Mouse (Mus musculus) midbrain, embryonic 11.5 days (tissue): Measurements from ENCODE around the gene Trim14. TPM values are rescaled to one million over a fixed set of nuclear protein-coding genes. Genes with fewer than 3 reads are reported as not detected.

ENCODE experiments used
- ATAC-seq: fragments of 200-750 bp; cut with Nextera tagmentation; 2 replicates; pipeline ENCODE4 v1.8.0; 2017; ENCODE audit warnings: moderate TSS enrichment, moderate library complexity; ENCODE audit not compliant: low FRiP score
- DNase-seq: peaks from one replicate; pipeline ENCODE4 v3.0.0; 2015; ENCODE audit warnings: low spot score; ENCODE audit errors: missing footprints
- H3K27ac ChIP-seq: fragments of 300-500 bp; sonication (generic); 2 replicates; pipeline ENCODE4 v1.5.1; 2014; ENCODE audit warnings: low read depth, low read length
- H3K27me3 ChIP-seq: fragments of 300-500 bp; sonication (generic); 2 replicates; pipeline ENCODE4 v1.6.1; 2014; ENCODE audit warnings: mild to moderate bottlenecking, low read length, moderate library complexity, mixed read lengths; ENCODE audit not compliant: control insufficient read depth, insufficient read depth
- H3K36me3 ChIP-seq: fragments of 300-500 bp; sonication (generic); 2 replicates; pipeline ENCODE4 v1.6.1; 2014; ENCODE audit warnings: mild to moderate bottlenecking, low read length, moderate library complexity, mixed read lengths; ENCODE audit not compliant: control insufficient read depth, insufficient read depth
- H3K4me1 ChIP-seq: fragments of 300-500 bp; sonication (generic); 2 replicates; pipeline ENCODE4 v1.6.1; 2014; ENCODE audit warnings: low read length; ENCODE audit not compliant: control insufficient read depth, insufficient read depth
- H3K4me2 ChIP-seq: fragments of 300-500 bp; sonication (generic); 2 replicates; pipeline ENCODE4 v1.6.1; 2014; ENCODE audit warnings: mild to moderate bottlenecking, moderate library complexity
- H3K4me3 ChIP-seq: fragments of 300-500 bp; sonication (generic); 2 replicates; pipeline ENCODE4 v1.5.1; 2014; ENCODE audit warnings: low read depth, low read length
- H3K9ac ChIP-seq: fragments of 300-500 bp; sonication (generic); 2 replicates; pipeline ENCODE4 v1.6.1; 2014; ENCODE audit warnings: low read length
- H3K9me3 ChIP-seq: fragments of 300-500 bp; sonication (generic); 2 replicates; pipeline ENCODE4 v1.6.1; 2016; ENCODE audit warnings: low read length; ENCODE audit not compliant: control insufficient read depth
- WGBS: fragments of 180-500 bp; shearing (Covaris S2); extraction: QIAGEN DNeasy Blood & Tissue Kit; methylation state at CpG from one replicate; pipeline ENCODE4 v1.1.7; 2014; 5-methylcytosine and 5-hydroxymethylcytosine counted together
- polyA plus RNA-seq: library from polyadenylated mRNA; unstranded; fragments of >200 nt; fragmentation: Nextera tagmentation; extraction: Ambion mirVana; gene quantifications from 2 replicates; pipeline ENCODE4 v1.2.1, GENCODE M21; 2014

The Trim14 gene
- polyA plus RNA-seq, 1 experiment from 2014 or later = 0.46 TPM

- 89% methylated on average over 3 of the region's 3 CpGs for WGBS
Measured at GRCm38 (mm10) chr4:46526226-46526625, 9.7 kb downstream of the Trim14 start.

GRCm38 (mm10) chr4:46523324-46523723 lies 12.6 kb downstream of the Trim14 start:
- Histone ChIP-seq H3K9me3 (no peaks in the 10 kb centered on the region), H3K36me3 (no peaks in the 10 kb centered on the region), H3K27ac (no peak overlapping the region), H3K4me1 (no peaks in the 10 kb centered on the region), H3K9ac (no peak overlapping the region), H3K4me2 (no peak overlapping the region), H3K4me3 (no peak overlapping the region), H3K27me3 (no peaks in the 10 kb centered on the region)
- WGBS = 86% methylated on average over 4 of the region's 4 CpGs
- ATAC-seq (no peak), DNase-seq (no peak)

More at GRCm38 (mm10) chr4:46526226-46526625, 9.7 kb downstream of the Trim14 start:
- DNase-seq = no peak
- Histone ChIP-seq H3K9ac (no peak overlapping the region), H3K36me3 (no peaks in the 10 kb centered on the region), H3K9me3 (no peaks in the 10 kb centered on the region), H3K27ac (no peak overlapping the region), H3K4me1 (no peaks in the 10 kb centered on the region), H3K4me2 (no peak overlapping the region), H3K27me3 (no peaks in the 10 kb centered on the region), H3K4me3 (no peak overlapping the region)
- no peak for ATAC-seq

- DNase-seq (no peak), ATAC-seq (no peak)
- Histone ChIP-seq H3K36me3 (no peaks in the 10 kb centered on the region), H3K9ac (no peak overlapping the region), H3K4me1 (no peaks in the 10 kb centered on the region), H3K27me3 (no peaks in the 10 kb centered on the region), H3K4me3 (no peak overlapping the region), H3K4me2 (no peak overlapping the region), H3K27ac (no peak overlapping the region), H3K9me3 (no peaks in the 10 kb centered on the region)
- WGBS = 83% methylated on average over 10 of the region's 10 CpGs
Measured at GRCm38 (mm10) chr4:46521457-46521856, 14.5 kb downstream of the Trim14 start.

- H3K36me3 ChIP-seq = no peaks in the 10 kb centered on the region
- no peaks in the 10 kb centered on the region for H3K27me3 ChIP-seq
- DNase-seq (no peak), ATAC-seq (no peak)
- H3K9me3 ChIP-seq = no peaks in the 10 kb centered on the region
- WGBS = 88% methylated on average over 2 of the region's 2 CpGs
- H3K9ac ChIP-seq = no peak overlapping the region
- no peaks in the 10 kb centered on the region for H3K4me1 ChIP-seq
- no peak overlapping the region for H3K4me3 ChIP-seq
- H3K27ac ChIP-seq = no peak overlapping the region
- H3K4me2 ChIP-seq = no peak overlapping the region
Measured at GRCm38 (mm10) chr4:46520491-46520890, 15.4 kb downstream of the Trim14 start.

GRCm38 (mm10) chr4:46507736-46508460 lies 28.0 kb downstream of the Trim14 start:
- WGBS = 12% methylated on average over 16 of the region's 16 CpGs

GRCm38 (mm10) chr4:46506801-46507610 lies 28.9 kb downstream of the Trim14 start:
- DNase-seq (peak; percentile 99), ATAC-seq (peak; percentile 99)
- Histone ChIP-seq H3K27me3 (peaks cover 15% of the 10 kb centered on the region), H3K36me3 (0 out of 2 replicates have a peak, but pooled peaks cover 2% of the 10 kb centered on the region), H3K9ac (peak overlapping the region; percentile 51; the same call in 1 of the 2 replicates), H3K4me1 (no peaks in the 10 kb centered on the region; the same call in 1 of the 2 replicates), H3K4me3 (peak overlapping the region; percentile 45), H3K27ac (no peak overlapping the region; the same call in 1 of the 2 replicates), H3K9me3 (no peaks in the 10 kb centered on the region), H3K4me2 (peak overlapping the region; percentile 79)
- under 1% methylated on average over 93 of the region's 94 CpGs for WGBS

More at GRCm38 (mm10) chr4:46507736-46508460, 28.0 kb downstream of the Trim14 start:
- H3K36me3 ChIP-seq = 0 out of 2 replicates have a peak, but pooled peaks cover under 1% of the 10 kb centered on the region
- no peak for ATAC-seq
- H3K9me3 ChIP-seq = no peaks in the 10 kb centered on the region
- peak; percentile 95 for DNase-seq
- peak overlapping the region; percentile 79; the same call in 1 of the 2 replicates for H3K4me2 ChIP-seq
- H3K9ac ChIP-seq = no peak overlapping the region
- H3K4me1 ChIP-seq = no peaks in the 10 kb centered on the region; the same call in 1 of the 2 replicates
- H3K4me3 ChIP-seq = no peak overlapping the region
- peaks cover 15% of the 10 kb centered on the region for H3K27me3 ChIP-seq
- H3K27ac ChIP-seq = no peak overlapping the region

- ATAC-seq = no peak
- no peak for DNase-seq
- Histone ChIP-seq H3K4me3 (no peak overlapping the region), H3K4me1 (no peaks in the 10 kb centered on the region; the same call in 1 of the 2 replicates), H3K4me2 (no peak overlapping the region), H3K36me3 (peaks cover 6% of the 10 kb centered on the region; the same call in 1 of the 2 replicates), H3K27ac (no peak overlapping the region), H3K27me3 (peaks cover 15% of the 10 kb centered on the region), H3K9ac (no peak overlapping the region), H3K9me3 (no peaks in the 10 kb centered on the region)
- WGBS = 75% methylated on average over 8 of the region's 8 CpGs
Measured at GRCm38 (mm10) chr4:46505361-46506057, 30.4 kb downstream of the Trim14 start.

GRCm38 (mm10) chr4:46503881-46504280 lies 32.1 kb downstream of the Trim14 start:
- no peak overlapping the region for H3K27ac ChIP-seq
- no peaks in the 10 kb centered on the region; the same call in 1 of the 2 replicates for H3K4me1 ChIP-seq
- no peak overlapping the region for H3K4me3 ChIP-seq
- no peak for ATAC-seq
- H3K9me3 ChIP-seq = no peaks in the 10 kb centered on the region
- no peak overlapping the region for H3K9ac ChIP-seq
- H3K27me3 ChIP-seq = peaks cover 15% of the 10 kb centered on the region
- WGBS = 89% methylated on average over 3 of the region's 3 CpGs
- no peak overlapping the region for H3K4me2 ChIP-seq
- H3K36me3 ChIP-seq = peaks cover 6% of the 10 kb centered on the region; the same call in 1 of the 2 replicates
- peak; percentile 17 for DNase-seq
